Comparison of ENCODE assay signal across 10 mouse cellular contexts in the genomic region with DNA sequence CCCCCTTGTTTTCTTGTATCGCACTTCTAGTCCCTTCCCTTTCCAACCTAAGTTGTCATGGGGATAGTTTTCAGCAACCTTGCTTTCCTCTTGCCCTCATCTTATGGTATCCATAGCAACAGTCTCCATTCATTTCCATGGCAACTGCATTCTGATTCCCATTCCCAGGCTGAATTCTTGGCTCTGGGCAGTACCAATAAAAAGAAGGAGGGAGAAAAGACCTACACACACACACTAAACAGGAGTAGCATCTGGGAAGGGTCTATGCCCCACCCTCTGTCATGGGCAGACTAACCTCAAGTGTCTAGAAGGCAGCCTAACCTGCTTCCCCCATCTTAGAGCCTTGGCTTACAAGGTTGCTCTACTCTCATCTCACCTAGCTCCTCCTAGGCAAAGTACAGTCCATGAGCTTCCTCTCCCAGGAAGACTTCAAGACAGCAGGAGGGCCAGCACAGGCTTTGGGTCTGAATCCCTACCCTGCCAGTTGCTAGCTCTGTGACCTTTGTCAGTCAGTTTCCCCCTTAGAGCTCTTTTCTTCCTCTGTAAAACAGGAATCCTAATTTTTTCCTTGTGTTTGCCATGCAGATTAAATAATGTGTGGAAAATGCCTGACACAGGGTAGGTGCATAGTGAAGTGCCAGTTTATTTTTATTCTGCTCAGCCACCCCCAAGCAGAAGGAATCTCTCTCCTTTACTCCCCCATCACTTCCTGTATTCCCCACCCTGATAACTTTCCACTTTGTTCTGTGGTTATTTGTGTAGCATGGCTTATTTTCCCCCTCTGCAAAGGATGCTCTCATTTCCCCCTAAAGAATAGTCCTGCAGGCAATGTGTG. TPM values are rescaled to one million over a fixed set of nuclear protein-coding genes. Genes with fewer than 3 reads are reported as not detected.
DNase-seq lines count a peak whose midpoint lies in the region; ATAC-seq lines count a peak whose summit lies in the region.
"Had no signal": no experiment of that assay in that cellular context is flagged by ENCODE, and none has a peak within 500 bp of the region (broad histone marks: within the 10 kb centered on the region; RNA-seq: fewer than 3 reads in every experiment).

No protein-coding gene starts in this region.

- 20% methylated on average over 1 of the region's 1 CpGs for WGBS in forebrain, embryonic 11.5 days
- 14% methylated on average over 1 of the region's 1 CpGs for WGBS in hindbrain, embryonic 16.5 days
- WGBS in neural tube, embryonic 12.5 days, result 41% methylated on average over 1 of the region's 1 CpGs

- intact Hi-C loops in heart, postnatal 14 days (cut with DNase I), result no loop called here

- no peak overlapping the region; the same call in 1 of the 2 replicates for H3K4me2 ChIP-seq in forebrain, embryonic 11.5 days (ENCODE audit: low read depth, low read length, severe bottlenecking)
- H3K4me2 ChIP-seq in hindbrain, embryonic 16.5 days (ENCODE audit: low read length), result peak overlapping the region; percentile 32
- H3K4me2 ChIP-seq in neural tube, embryonic 12.5 days (replicated peaks), result no peak overlapping the region; the same call in 1 of the 2 replicates

- H3K9me3 ChIP-seq in forebrain, embryonic 11.5 days (ENCODE audit: control insufficient read depth, low read length), result no peaks in the 10 kb centered on the region
- H3K9me3 ChIP-seq in hindbrain, embryonic 16.5 days (ENCODE audit: control insufficient read depth, low read length), result no peaks in the 10 kb centered on the region
- no peaks in the 10 kb centered on the region for H3K9me3 ChIP-seq in neural tube, embryonic 12.5 days
- H3K9me3 ChIP-seq: limb, embryonic 10.5 days had no signal

- H3K4me3 ChIP-seq in forebrain, embryonic 11.5 days (ENCODE audit: low read depth, low read length), result no peak overlapping the region
- H3K4me3 ChIP-seq in hindbrain, embryonic 16.5 days (ENCODE audit: low read length), result no peak overlapping the region
- no peak overlapping the region for H3K4me3 ChIP-seq in neural tube, embryonic 12.5 days
- H3K4me3 ChIP-seq: limb, embryonic 10.5 days had no signal

- H3K27me3 ChIP-seq in forebrain, embryonic 11.5 days (ENCODE audit: control insufficient read depth, insufficient read depth, low read length), result peaks cover 48% of the 10 kb centered on the region
- H3K27me3 ChIP-seq in hindbrain, embryonic 16.5 days (replicated peaks; ENCODE audit: control insufficient read depth, insufficient read depth, low read length), result peaks cover 14% of the 10 kb centered on the region; the same call in 1 of the 2 replicates
- H3K27me3 ChIP-seq in neural tube, embryonic 12.5 days (replicated peaks), result peaks cover 39% of the 10 kb centered on the region

- DNase-seq in embryo, embryonic 10 days (ENCODE audit: low spot score), result peak; percentile 50
- DNase-seq in forebrain, embryonic 11.5 days (ENCODE audit: low spot score), result peak; percentile 60
- DNase-seq in ovary, postnatal 14 days (ENCODE audit: low spot score), result no peak
- DNase-seq in heart, postnatal 14 days, result no peak
- DNase-seq: liver, postnatal 0 days had no signal

- ATAC-seq in forebrain, embryonic 11.5 days (replicated peaks; ENCODE audit: low FRiP score), result peak; percentile 90
- peak; percentile 91 for ATAC-seq in hindbrain, embryonic 16.5 days
- peak; percentile 90 for ATAC-seq in neural tube, embryonic 12.5 days (ENCODE audit: low FRiP score, low read depth)
- ATAC-seq in erythroid progenitor cell, adult 5-6 weeks (replicated peaks; ENCODE audit: low FRiP score, poor library complexity, severe bottlenecking), result no peak
- ATAC-seq: inflammation-experienced regulatory T-cells, adult 6 months; liver, postnatal 0 days had no signal

- H3K9ac ChIP-seq in forebrain, embryonic 11.5 days (ENCODE audit: low read length), result no peak overlapping the region; the same call in 1 of the 2 replicates
- H3K9ac ChIP-seq in hindbrain, embryonic 16.5 days (ENCODE audit: low read depth, low read length), result no peak overlapping the region
- no peak overlapping the region for H3K9ac ChIP-seq in neural tube, embryonic 12.5 days
- H3K9ac ChIP-seq: liver, postnatal 0 days had no signal

- H3K4me1 ChIP-seq in forebrain, embryonic 11.5 days (replicated peaks; ENCODE audit: control insufficient read depth, insufficient read depth, low read length), result peaks cover 5% of the 10 kb centered on the region; the same call in 1 of the 2 replicates
- H3K4me1 ChIP-seq in hindbrain, embryonic 16.5 days (ENCODE audit: control insufficient read depth, insufficient read depth, low read depth, low read length), result peaks cover 14% of the 10 kb centered on the region
- H3K4me1 ChIP-seq in neural tube, embryonic 12.5 days, result peaks cover 4% of the 10 kb centered on the region; the same call in 1 of the 2 replicates

- H3K36me3 ChIP-seq in forebrain, embryonic 11.5 days (ENCODE audit: control insufficient read depth, insufficient read depth, low read length), result no peaks in the 10 kb centered on the region
- H3K36me3 ChIP-seq in hindbrain, embryonic 16.5 days (ENCODE audit: control insufficient read depth, insufficient read depth, low read length), result no peaks in the 10 kb centered on the region
- H3K36me3 ChIP-seq in neural tube, embryonic 12.5 days, result no peaks in the 10 kb centered on the region
- H3K36me3 ChIP-seq: limb, embryonic 10.5 days had no signal

- H3K27ac ChIP-seq in forebrain, embryonic 11.5 days (ENCODE audit: low read depth, low read length), result peak overlapping the region; percentile 86
- peak overlapping the region; percentile 79 for H3K27ac ChIP-seq in hindbrain, embryonic 16.5 days (ENCODE audit: low read depth, low read length)
- H3K27ac ChIP-seq in neural tube, embryonic 12.5 days, result 0 out of 2 replicates have a peak overlapping the region, but pooled peaks have one; percentile 26
- H3K27ac ChIP-seq: limb, embryonic 10.5 days had no signal

RNA-seq across cellular contexts. Expression of a gene that starts 34.8 kb away (rescaled TPM):
- 46.3 and 46.6 TPM in 2 replicates for polyA plus RNA-seq in forebrain, embryonic 11.5 days (2014; fragmentation: Nextera tagmentation; extraction: Ambion mirVana)
- 23.6 and 34.0 TPM in 2 replicates for polyA plus RNA-seq in hindbrain, embryonic 16.5 days (2015; fragmentation: Nextera tagmentation; extraction: Ambion mirVana)
- polyA plus RNA-seq in neural tube, embryonic 12.5 days (2016; fragmentation: Nextera tagmentation; extraction: Ambion mirVana), result 48.0 and 54.8 TPM in 2 replicates
- total RNA-seq in erythroid progenitor cell, adult 5-6 weeks (2015; ENCODE audit: low replicate concordance), result 32.3 and 35.7 TPM in 2 replicates
- total RNA-seq in erythroid progenitor cell, adult 5-6 weeks (2017; ENCODE audit: low replicate concordance), result 51.4 and 66.9 TPM in 2 replicates
- 10 to 100 TPM; 41.4 to 61.8 TPM for total RNA-seq in heart, postnatal 14 days (2021)

RNA-seq across cellular contexts. Expression of a gene that starts 54.0 kb away (rescaled TPM):
- 1.5 and 2.1 TPM in 2 replicates for polyA plus RNA-seq in forebrain, embryonic 11.5 days (2014; fragmentation: Nextera tagmentation; extraction: Ambion mirVana)
- 6.8 and 8.6 TPM in 2 replicates for polyA plus RNA-seq in hindbrain, embryonic 16.5 days (2015; fragmentation: Nextera tagmentation; extraction: Ambion mirVana)
- 2.6 and 3.0 TPM in 2 replicates for polyA plus RNA-seq in neural tube, embryonic 12.5 days (2016; fragmentation: Nextera tagmentation; extraction: Ambion mirVana)
- 2.1 TPM in 1 of 2 replicates, not detected in the other for total RNA-seq in erythroid progenitor cell, adult 5-6 weeks (2015; ENCODE audit: low replicate concordance)
- total RNA-seq in erythroid progenitor cell, adult 5-6 weeks (2017; ENCODE audit: low replicate concordance), result under 0.01 TPM in 1 of 2 replicates, not detected in the other
- 10 to 100 TPM; 61.7 to 73.2 TPM for total RNA-seq in heart, postnatal 14 days (2021)

Comparison
In these comparisons a context has a peak if more than half of its experiments do, and no peak if none do; other contexts are left out.
1. DNase-seq: peak in embryo, embryonic 10 days (single experiment) and forebrain, embryonic 11.5 days (single experiment); none in ovary, postnatal 14 days (single experiment) and heart, postnatal 14 days (0 of 2).
2. H3K27ac ChIP-seq: peak in every context shown above with its lines; median percentile 86 in forebrain, embryonic 11.5 days; 79 in hindbrain, embryonic 16.5 days; 26 in neural tube, embryonic 12.5 days.